Mouse (Mus musculus): ENCODE data around the gene Kcnk1. TPM values are rescaled to one million over a fixed set of nuclear protein-coding genes. Genes with fewer than 3 reads are reported as not detected.

Gene Kcnk1
- polyA plus RNA-seq (2015; fragmentation: Nextera tagmentation; extraction: Ambion mirVana): 58.1 and 69.1 TPM in 2 replicates

- Histone ChIP-seq H3K4me2 (peak within 1 kb of the TSS; percentile 82), H3K4me1 (peaks cover 21% of the 10 kb centered on the region), H3K9ac (peak within 1 kb of the TSS; percentile 13), H3K36me3 (no peaks in the 10 kb centered on the region), H3K9me3 (no peaks in the 10 kb centered on the region), H3K4me3 (replicated peaks) (peak within 1 kb of the TSS; percentile 64), H3K27ac (peak within 1 kb of the TSS; percentile 87), H3K27me3 (replicated peaks) (peaks cover 11% of the 10 kb centered on the region)
- WGBS: under 1% methylated on average over 66 of the region's 73 CpGs
- peak; percentile 81 for ATAC-seq (ENCODE audit: insufficient read depth, low FRiP score, low read depth)
Measured at GRCm38 (mm10) chr8:125995101-125995986, at the start of gene Kcnk1. TSS of gene Kcnk1 (plus strand) at chr8:125995170.

GRCm38 (mm10) chr8:125948696-125949308 is 46.2 kb upstream of the Kcnk1 start:
- Histone ChIP-seq H3K4me2 (no peak overlapping the region), H3K27ac (no peak overlapping the region; the same call in 1 of the 2 replicates), H3K27me3 (replicated peaks) (no peaks in the 10 kb centered on the region), H3K9ac (no peak overlapping the region), H3K36me3 (no peaks in the 10 kb centered on the region), H3K9me3 (no peaks in the 10 kb centered on the region), H3K4me1 (no peaks in the 10 kb centered on the region), H3K4me3 (replicated peaks) (no peak overlapping the region)
- WGBS: 71% methylated on average over 9 of the region's 9 CpGs
- ATAC-seq (ENCODE audit: insufficient read depth, low FRiP score, low read depth): peak; percentile 19; the same call in 1 of the 2 replicates

GRCm38 (mm10) chr8:125950007-125950940 is 44.7 kb upstream of the Kcnk1 start:
- Histone ChIP-seq H3K9me3 (no peaks in the 10 kb centered on the region), H3K4me3 (replicated peaks) (no peak overlapping the region), H3K4me1 (no peaks in the 10 kb centered on the region), H3K27me3 (replicated peaks) (no peaks in the 10 kb centered on the region), H3K4me2 (no peak overlapping the region), H3K27ac (no peak overlapping the region), H3K36me3 (no peaks in the 10 kb centered on the region), H3K9ac (no peak overlapping the region)
- ATAC-seq (ENCODE audit: insufficient read depth, low FRiP score, low read depth): peak; percentile 71; the same call in 1 of the 2 replicates
- WGBS: 24% methylated on average over 23 of the region's 23 CpGs

- no peaks in the 10 kb centered on the region for H3K4me1 ChIP-seq
- no peak overlapping the region for H3K9ac ChIP-seq
- H3K36me3 ChIP-seq: no peaks in the 10 kb centered on the region
- H3K27ac ChIP-seq: no peak overlapping the region
- H3K4me3 ChIP-seq (replicated peaks): no peak overlapping the region
- ATAC-seq (ENCODE audit: insufficient read depth, low FRiP score, low read depth): no peak
- no peaks in the 10 kb centered on the region for H3K27me3 ChIP-seq (replicated peaks)
- H3K9me3 ChIP-seq: no peaks in the 10 kb centered on the region
- WGBS: 12% methylated on average over 11 of the region's 11 CpGs
- H3K4me2 ChIP-seq: 0 out of 2 replicates have a peak overlapping the region, but pooled peaks have one; percentile 37
Measured at GRCm38 (mm10) chr8:125955671-125956070, 39.3 kb upstream of the Kcnk1 start.

GRCm38 (mm10) chr8:125956796-125957195 is 38.2 kb upstream of the Kcnk1 start:
- Histone ChIP-seq H3K4me1 (no peaks in the 10 kb centered on the region), H3K9me3 (no peaks in the 10 kb centered on the region), H3K9ac (no peak overlapping the region), H3K36me3 (no peaks in the 10 kb centered on the region), H3K4me2 (no peak overlapping the region), H3K27me3 (replicated peaks) (no peaks in the 10 kb centered on the region), H3K4me3 (replicated peaks) (no peak overlapping the region), H3K27ac (no peak overlapping the region)
- ATAC-seq (ENCODE audit: insufficient read depth, low FRiP score, low read depth): no peak
- 75% methylated on average over 9 of the region's 9 CpGs for WGBS

GRCm38 (mm10) chr8:125957226-125957993 is 37.6 kb upstream of the Kcnk1 start:
- H3K27me3 ChIP-seq (replicated peaks): no peaks in the 10 kb centered on the region
- WGBS: 80% methylated on average over 13 of the region's 13 CpGs
- H3K4me3 ChIP-seq (replicated peaks): no peak overlapping the region
- H3K4me1 ChIP-seq: no peaks in the 10 kb centered on the region
- no peak overlapping the region for H3K9ac ChIP-seq
- H3K27ac ChIP-seq: no peak overlapping the region
- H3K36me3 ChIP-seq: no peaks in the 10 kb centered on the region
- H3K4me2 ChIP-seq: no peak overlapping the region
- ATAC-seq (ENCODE audit: insufficient read depth, low FRiP score, low read depth): no peak
- H3K9me3 ChIP-seq: no peaks in the 10 kb centered on the region

- no peaks in the 10 kb centered on the region for H3K4me1 ChIP-seq
- no peaks in the 10 kb centered on the region for H3K36me3 ChIP-seq
- H3K27me3 ChIP-seq (replicated peaks): no peaks in the 10 kb centered on the region
- no peak overlapping the region for H3K27ac ChIP-seq
- no peak for ATAC-seq (ENCODE audit: insufficient read depth, low FRiP score, low read depth)
- H3K4me3 ChIP-seq (replicated peaks): no peak overlapping the region
- WGBS: 58% methylated on average over 1 of the region's 1 CpGs
- H3K4me2 ChIP-seq: no peak overlapping the region
- no peaks in the 10 kb centered on the region for H3K9me3 ChIP-seq
- no peak overlapping the region for H3K9ac ChIP-seq
Measured at GRCm38 (mm10) chr8:125957994-125958368, 37.0 kb upstream of the Kcnk1 start.

- H3K27me3 ChIP-seq (replicated peaks): no peaks in the 10 kb centered on the region
- no peak overlapping the region for H3K9ac ChIP-seq
- 0 out of 2 replicates have a peak, but pooled peaks cover 3% of the 10 kb centered on the region for H3K4me1 ChIP-seq
- no peak overlapping the region for H3K4me3 ChIP-seq (replicated peaks)
- H3K36me3 ChIP-seq: no peaks in the 10 kb centered on the region
- ATAC-seq (ENCODE audit: insufficient read depth, low FRiP score, low read depth): no peak
- H3K9me3 ChIP-seq: no peaks in the 10 kb centered on the region
- H3K27ac ChIP-seq: no peak overlapping the region
- no peak overlapping the region for H3K4me2 ChIP-seq
- 44% methylated on average over 4 of the region's 4 CpGs for WGBS
Measured at GRCm38 (mm10) chr8:125959363-125959771, 35.6 kb upstream of the Kcnk1 start.

- Histone ChIP-seq H3K36me3 (no peaks in the 10 kb centered on the region), H3K9ac (no peak overlapping the region), H3K9me3 (no peaks in the 10 kb centered on the region), H3K4me3 (replicated peaks) (no peak overlapping the region), H3K27me3 (replicated peaks) (no peaks in the 10 kb centered on the region), H3K4me1 (0 out of 2 replicates have a peak, but pooled peaks cover 3% of the 10 kb centered on the region), H3K27ac (no peak overlapping the region), H3K4me2 (no peak overlapping the region)
- WGBS: 78% methylated on average over 8 of the region's 8 CpGs
- no peak for ATAC-seq (ENCODE audit: insufficient read depth, low FRiP score, low read depth)
Measured at GRCm38 (mm10) chr8:125960037-125960436, 34.9 kb upstream of the Kcnk1 start.

- Histone ChIP-seq H3K4me1 (0 out of 2 replicates have a peak, but pooled peaks cover 3% of the 10 kb centered on the region), H3K4me3 (replicated peaks) (no peak overlapping the region), H3K27ac (no peak overlapping the region), H3K36me3 (no peaks in the 10 kb centered on the region), H3K9ac (no peak overlapping the region), H3K4me2 (no peak overlapping the region), H3K9me3 (no peaks in the 10 kb centered on the region), H3K27me3 (replicated peaks) (no peaks in the 10 kb centered on the region)
- WGBS: 85% methylated on average over 6 of the region's 6 CpGs
- no peak for ATAC-seq (ENCODE audit: insufficient read depth, low FRiP score, low read depth)
Measured at GRCm38 (mm10) chr8:125961790-125962189, 33.2 kb upstream of the Kcnk1 start.

GRCm38 (mm10) chr8:125963807-125964211 is 31.2 kb upstream of the Kcnk1 start:
- no peaks in the 10 kb centered on the region for H3K36me3 ChIP-seq
- 3% methylated on average over 11 of the region's 11 CpGs for WGBS
- no peaks in the 10 kb centered on the region for H3K9me3 ChIP-seq
- H3K27ac ChIP-seq: no peak overlapping the region
- H3K9ac ChIP-seq: no peak overlapping the region
- H3K4me1 ChIP-seq: 0 out of 2 replicates have a peak, but pooled peaks cover 3% of the 10 kb centered on the region
- peak overlapping the region; percentile 18; the same call in 1 of the 2 replicates for H3K4me3 ChIP-seq (replicated peaks)
- ATAC-seq (ENCODE audit: insufficient read depth, low FRiP score, low read depth): no peak
- peak overlapping the region; percentile 46 for H3K4me2 ChIP-seq
- H3K27me3 ChIP-seq (replicated peaks): no peaks in the 10 kb centered on the region

Data from stomach, embryonic 15.5 days (tissue).